Mouse (Mus musculus): ENCODE data around the gene Chmp1a.
"Not testable (repeated sequence)": the region's sequence is repeated elsewhere in the genome, so short reads cannot be mapped to it uniquely, and the experiment has no call there.

Chmp1a gene

DNA sequence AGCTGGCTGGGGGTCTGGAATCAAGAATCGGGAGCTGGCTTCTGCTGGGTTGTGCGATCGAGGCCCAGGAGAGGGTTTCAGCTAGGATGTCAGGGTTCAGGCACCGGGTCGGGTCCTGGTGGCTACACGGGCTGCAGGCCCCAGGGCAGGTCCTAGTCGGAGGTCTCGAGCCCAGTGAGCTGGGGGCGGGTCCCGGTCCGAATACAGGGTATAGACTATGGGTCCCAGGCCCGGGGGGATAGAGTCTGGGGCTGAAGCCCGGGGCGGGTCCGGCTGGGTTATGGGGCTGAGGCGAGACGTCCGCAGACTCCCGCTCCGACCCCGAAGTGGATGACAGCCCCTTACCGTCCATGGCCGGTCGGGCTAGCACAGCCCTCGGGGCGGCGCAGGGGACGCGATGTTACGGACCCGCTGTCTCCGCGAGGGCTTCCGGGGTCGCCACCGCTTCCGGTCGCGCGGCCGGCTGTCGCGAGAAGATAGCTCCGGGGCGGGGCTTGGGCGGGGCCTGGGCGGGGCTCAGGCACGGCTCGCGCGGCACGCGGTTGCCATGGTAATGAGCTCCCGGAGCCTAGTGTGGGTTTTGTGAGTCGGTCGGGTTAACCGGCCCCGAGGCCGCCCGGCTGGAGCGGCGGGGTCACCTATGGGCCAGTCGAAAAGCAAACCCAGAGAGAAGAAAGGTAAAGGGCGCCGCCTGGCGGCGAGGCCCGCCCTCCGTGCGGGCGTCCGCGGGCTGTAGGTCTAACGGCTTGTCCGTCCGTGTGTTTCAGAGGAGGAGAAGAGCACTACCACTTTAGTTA, at the start of gene Chmp1a, which contains the start of gene Spata33:
Gene Chmp1a (minus strand): TSS at position 443 of the 797 bp plus-strand sequence.
Gene Spata33 (plus strand): TSS at position 512 of the 797 bp plus-strand sequence.
- DNase-seq (ENCODE audit: low spot score) = peak; percentile 93

DNA sequence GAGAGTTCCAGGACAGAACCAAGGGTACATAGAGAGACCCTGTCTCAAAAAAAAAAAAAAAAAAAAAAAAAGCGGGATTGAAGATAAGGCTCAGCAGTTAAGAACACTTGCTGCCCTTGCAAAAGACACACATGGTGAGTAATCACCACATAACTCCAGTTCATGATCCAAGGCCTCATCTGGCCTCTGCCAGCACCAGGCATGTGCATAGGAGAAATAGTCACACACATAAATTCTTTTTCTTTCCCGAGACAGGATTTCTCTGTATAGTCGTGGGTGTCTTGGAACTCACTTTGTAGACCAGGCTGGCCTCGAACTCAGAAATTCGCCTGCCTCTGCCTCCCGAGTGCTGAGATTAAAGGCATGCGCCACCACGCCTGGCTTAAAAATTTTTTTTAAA, 45.0 kb upstream of the Chmp1a start:
- not testable (repeated sequence) for DNase-seq (ENCODE audit: low spot score)

DNA sequence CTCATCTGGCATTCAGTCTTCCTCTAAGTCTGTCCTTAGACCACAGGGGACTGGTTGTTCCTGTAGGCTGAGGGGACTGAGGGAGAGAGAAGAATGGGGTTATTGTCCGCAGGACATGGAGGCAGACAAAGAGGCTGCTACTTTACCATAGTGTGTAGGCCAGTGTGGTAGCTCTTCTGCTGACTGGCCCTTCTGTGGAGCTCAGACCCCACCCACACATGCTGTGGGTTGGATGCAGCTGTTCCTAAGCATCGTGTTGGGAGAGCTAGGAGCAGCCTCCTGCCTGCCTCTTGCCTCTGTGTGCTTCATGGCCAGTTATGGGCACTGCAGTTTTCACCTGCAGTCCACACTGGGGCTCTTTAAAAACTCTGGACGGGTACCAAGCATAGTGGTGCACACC, 44.6 kb upstream of the Chmp1a start:
- no peak for DNase-seq (ENCODE audit: low spot score)

GRCm38 (mm10) chr8:123255170-123255569, 42.6 kb upstream of the Chmp1a start:
- DNase-seq (ENCODE audit: low spot score) = no peak

GRCm38 (mm10) chr8:123254099-123254885, 41.7 kb upstream of the Chmp1a start, which contains the start of the genes Zfp276 and Vps9d1:
TSS of gene Zfp276 (plus strand) at chr8:123254195.
TSS of gene Vps9d1 (minus strand) at chr8:123254348.
- DNase-seq (ENCODE audit: low spot score) = peak; percentile 88

DNA sequence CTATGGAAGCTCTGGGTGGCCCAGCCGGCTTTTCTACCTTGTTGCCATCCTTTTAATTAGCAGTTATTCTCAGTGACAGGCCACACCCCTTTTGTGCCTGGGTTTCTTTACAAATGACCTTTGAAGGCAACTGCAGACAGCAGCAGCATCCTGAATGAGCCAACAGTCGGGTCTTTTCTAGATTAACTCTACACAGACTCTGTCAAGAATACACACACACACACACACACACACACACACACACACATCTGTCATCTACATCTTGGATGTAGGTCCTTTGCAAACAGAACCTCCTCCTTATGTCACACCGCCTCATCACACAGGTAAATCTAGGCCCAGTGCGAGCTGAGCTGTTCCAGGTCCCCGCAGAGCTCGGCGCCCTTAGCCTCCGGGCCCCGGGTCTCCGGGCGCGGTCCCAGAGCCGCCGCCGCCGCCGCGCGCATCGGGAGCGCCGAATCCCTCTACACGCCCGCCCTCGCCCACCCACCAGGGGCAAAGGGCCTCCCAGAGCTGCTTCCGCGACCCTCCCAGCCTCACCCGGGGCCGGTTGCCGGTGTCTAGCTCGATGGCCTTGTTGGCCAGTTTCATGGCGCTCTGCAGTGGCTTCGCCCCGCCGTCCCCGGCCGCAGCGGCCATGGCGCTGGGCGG, 41.0 kb upstream of the Chmp1a start:
- DNase-seq (ENCODE audit: low spot score) = no peak

DNA sequence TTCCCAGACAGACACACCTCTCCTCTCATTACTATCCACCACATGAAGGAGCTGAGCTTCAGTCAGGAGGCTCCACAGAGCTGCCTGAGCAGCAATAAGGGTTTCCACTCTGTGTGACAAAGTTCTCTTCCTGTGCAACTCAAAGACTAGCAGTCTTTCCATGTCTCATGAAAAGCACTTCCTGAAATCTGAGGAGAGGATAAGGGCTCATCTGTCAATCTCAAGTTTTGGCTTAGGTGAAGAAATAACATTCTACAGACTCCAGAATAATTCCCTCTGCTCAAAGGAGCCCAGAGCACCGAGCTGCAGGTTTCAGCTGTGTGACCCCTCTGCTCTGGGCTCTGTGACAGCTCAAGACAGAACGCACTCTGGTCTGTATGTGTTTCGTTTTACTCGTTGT, 40.4 kb upstream of the Chmp1a start:
- DNase-seq (ENCODE audit: low spot score) = no peak

GRCm38 (mm10) chr8:123250940-123251339, 38.4 kb upstream of the Chmp1a start:
- DNase-seq (ENCODE audit: low spot score) = no peak

DNA sequence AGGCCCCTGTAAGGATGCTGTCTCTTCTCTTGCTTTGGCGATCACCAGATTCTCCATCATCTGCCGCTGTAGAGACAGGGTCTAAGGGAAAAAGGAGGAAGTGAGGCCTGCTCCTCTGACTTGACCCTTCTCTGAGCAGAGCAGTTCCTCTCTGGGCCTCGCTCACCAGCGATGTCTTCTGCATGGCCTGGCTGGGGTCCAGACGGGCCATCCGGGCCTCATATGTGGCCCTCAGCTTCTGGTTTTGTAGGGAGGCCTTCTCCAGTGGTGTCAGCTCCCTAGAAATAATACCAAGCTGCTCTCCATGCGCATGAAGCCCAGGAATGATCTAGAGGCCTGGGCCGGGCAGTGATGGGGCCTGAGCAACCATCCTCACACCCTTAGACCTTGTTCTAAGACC, 36.0 kb upstream of the Chmp1a start:
- no peak for DNase-seq (ENCODE audit: low spot score)

GRCm38 (mm10) chr8:123247748-123248147, 35.2 kb upstream of the Chmp1a start:
- DNase-seq (ENCODE audit: low spot score) = no peak

GRCm38 (mm10) chr8:123245543-123245942, 33.0 kb upstream of the Chmp1a start:
- no peak for DNase-seq (ENCODE audit: low spot score)

- no peak for DNase-seq (ENCODE audit: low spot score)
These were observed 31.8 kb upstream of the Chmp1a start for GRCm38 (mm10) chr8:123244382-123244781.

- no peak for DNase-seq (ENCODE audit: low spot score)
These were observed 30.5 kb upstream of the Chmp1a start for GRCm38 (mm10) chr8:123243053-123243452.

DNA sequence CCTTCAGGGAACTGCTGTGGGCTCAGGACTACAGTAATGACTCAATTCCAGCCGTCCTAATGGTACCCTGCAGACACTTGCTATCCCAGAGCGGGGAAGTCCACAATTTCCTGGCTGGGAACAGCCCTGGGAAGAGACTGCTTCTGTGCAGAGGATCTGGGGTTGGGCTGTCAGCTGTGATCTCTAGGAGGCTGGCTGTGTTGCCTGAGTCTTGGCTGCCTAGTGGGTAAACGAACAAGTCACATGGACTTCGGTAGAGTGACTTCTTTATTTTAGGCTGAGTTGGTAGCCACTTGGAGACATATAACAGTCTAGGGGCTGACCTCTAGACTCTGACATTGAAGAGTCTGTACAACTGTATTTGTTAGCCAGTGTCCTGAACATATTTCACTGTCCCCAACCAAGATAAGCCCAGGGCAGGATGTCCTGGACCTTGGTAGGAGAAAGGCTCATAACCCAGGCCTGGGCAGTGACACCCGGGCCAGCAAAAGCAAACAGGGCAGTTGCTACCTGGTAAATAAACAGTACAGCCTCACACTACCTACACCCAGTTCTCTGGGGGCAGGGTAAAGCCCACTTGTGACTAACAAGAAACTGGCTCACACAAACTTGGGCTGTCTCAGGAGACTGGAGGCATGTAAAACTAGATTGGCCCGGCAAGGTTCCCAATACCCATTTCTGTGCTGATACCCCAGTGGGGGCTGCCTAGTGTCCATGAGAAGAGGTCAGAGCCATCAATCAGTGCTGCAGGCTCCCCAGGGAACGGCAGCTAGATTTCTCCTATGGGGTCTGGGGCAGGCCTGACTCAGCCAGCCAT, 29.8 kb upstream of the Chmp1a start:
- DNase-seq (ENCODE audit: low spot score) = no peak

- DNase-seq (ENCODE audit: low spot score) = no peak
These were observed 26.8 kb upstream of the Chmp1a start for GRCm38 (mm10) chr8:123239398-123239797.

DNA sequence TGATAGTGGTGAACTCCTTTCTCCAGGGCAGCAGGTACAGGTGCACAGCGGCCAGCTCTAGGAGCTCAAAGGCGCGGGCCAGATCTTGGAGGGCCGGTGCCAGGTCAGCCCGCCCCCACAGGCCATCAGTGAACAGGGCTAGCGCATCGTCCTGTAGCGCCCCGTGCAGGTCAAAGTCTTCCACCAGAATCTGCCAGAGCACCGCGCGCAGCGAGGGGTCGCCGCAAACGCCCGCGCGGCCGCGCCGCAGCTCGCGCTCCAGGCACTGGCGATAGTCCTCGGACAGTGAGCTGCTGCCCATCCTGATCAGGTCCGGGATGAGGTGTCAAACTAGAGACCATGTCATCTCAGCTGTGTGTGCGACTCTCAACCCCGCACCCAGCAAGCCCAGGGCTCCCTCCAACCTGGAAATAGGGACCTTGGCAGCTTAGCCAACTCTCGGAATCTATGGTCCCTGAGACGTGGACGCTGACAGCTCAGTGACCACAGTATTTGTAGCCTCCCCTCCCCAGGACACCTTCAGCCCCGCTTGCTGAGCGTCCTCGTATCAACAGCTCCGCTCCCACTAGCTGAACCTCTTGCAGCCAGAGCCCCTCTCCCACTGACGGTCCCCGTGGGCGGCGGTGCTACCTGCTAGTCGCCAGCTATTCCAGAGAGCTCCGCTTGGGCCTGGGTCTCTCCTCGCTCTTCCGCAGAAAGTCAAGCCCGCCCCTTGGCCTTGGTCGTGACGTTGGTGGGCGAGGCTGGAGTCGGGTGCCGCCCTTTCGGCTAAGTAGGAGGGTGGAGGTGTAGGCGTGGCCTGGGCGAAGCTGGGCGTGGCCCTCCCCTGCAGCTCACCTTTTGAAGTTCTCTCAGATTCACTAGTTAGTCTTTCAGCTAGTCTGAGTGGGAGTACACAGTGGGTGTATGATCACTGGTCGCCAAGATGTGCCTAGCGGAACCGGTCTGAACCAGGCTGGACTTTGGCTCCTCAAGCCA, 23.2 kb upstream of the Chmp1a start, which contains the start of gene Spata2l:
Gene Spata2l (minus strand): TSS at position 714 of the 978 bp plus-strand sequence.
- peak; percentile 87 for DNase-seq (ENCODE audit: low spot score)

DNA sequence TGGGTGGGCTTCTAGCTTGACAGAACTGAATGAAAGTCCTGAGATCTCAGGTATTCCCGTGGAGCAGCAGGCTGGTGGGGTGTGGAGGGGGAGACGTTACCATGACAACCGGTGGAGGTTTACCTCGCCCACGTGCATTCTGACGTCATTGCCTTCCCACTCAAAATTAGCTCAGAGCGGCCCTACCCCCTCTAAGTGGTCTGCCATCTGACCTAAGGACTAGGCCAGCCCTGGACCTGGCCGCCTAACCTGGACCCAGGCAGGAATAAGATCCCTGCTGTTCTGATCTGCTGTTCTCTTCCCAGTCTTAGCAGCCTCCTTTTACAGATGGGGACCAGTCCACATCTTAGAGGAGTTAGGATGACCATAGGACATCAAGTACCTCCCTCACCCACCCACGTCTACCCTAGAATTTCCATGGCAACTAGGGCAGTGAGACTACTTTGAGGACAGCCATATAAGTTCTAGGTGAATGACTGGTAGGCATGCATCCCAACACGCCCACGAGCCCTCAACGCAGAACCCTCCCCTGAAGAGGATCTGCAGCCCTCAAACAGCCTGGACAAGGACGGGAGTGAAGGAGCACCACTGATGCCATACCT, 22.5 kb upstream of the Chmp1a start:
- DNase-seq (ENCODE audit: low spot score) = no peak

DNA sequence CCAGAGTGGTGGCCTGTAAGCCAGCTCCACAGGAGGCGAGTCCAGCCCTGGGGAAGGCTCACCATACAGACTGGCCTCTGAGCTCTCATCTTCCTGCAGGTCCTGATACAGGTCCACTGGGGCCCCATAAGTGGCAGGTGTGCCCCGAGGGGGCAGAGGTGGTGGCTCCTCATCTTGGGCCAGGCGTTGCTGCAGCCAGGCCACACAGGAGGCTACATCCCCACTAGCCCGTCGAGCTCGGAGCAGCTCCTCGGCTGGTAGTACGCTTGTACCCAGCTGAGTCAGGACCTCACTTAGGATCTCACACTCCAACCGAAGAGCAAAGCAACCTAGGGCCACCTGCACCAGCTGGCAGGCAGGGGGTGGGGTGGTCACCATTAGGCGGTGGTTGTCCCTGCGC, 21.2 kb upstream of the Chmp1a start:
- DNase-seq (ENCODE audit: low spot score) = no peak

DNA sequence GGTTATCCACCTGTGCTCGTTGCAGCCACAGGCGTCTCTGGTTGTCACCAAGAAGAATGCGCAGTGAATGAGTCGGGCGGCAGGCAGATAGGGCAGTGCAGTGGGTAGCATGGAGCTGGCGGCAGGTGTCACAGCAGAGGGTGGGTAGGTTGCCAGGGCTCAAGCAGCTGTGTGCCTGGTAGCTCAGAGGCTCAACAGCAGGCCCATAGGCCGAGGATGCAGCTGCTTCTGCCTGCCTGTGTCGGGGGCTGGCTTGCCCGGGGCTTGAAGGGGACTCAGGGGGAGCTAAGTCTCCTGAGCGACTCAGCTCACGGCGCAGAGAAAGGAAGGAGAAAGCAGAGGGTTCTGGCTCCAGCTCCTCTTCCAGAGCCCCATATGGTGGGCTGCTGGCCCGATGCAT, 20.7 kb upstream of the Chmp1a start:
- no peak for DNase-seq (ENCODE audit: low spot score)

GRCm38 (mm10) chr8:123232553-123232952, 20.0 kb upstream of the Chmp1a start:
- DNase-seq (ENCODE audit: low spot score) = no peak
